Mouse (Mus musculus) heart, postnatal 14 days (tissue): ENCODE measurements around the gene Cacna2d1. TPM values are rescaled to one million over a fixed set of nuclear protein-coding genes. Genes with fewer than 3 reads are reported as not detected.

ENCODE experiments used
- DNase-seq, 2 experiments: peaks; one replicate each; pipeline ENCODE4 v3.0.0; 2021 to 2022
- intact Hi-C: fragments of 180-260 bp; cut with DNase I; formaldehyde crosslinking; loops from one replicate; pipeline ENCODE4 v1.15.1; 2025
- long read RNA-seq, 2 experiments: library from polyadenylated mRNA; stranded (forward); transcript quantifications; one replicate each; pipeline ENCODE4 v2.0.0; 2021
- total RNA-seq, 2 experiments: library from RNA; stranded (reverse); gene quantifications; 2 replicates each; pipeline ENCODE4 v1.2.3; 2021

The Cacna2d1 gene
- total RNA-seq = 10 to 100 TPM; 86.8 to 90.3 TPM
- long read RNA-seq, experiment 1, full-length matches to known transcripts = 2 of 15 reads
- long read RNA-seq, experiment 1, partial matches to known transcripts = 8 of 15 reads
- long read RNA-seq, experiment 1, other reads (novel, unspliced or antisense) = 5 of 15 reads
- long read RNA-seq, experiment 2, partial matches to known transcripts = 5 of 15 reads
- long read RNA-seq, experiment 2, other reads (novel, unspliced or antisense) = 10 of 15 reads

- intact Hi-C loops = loop anchor here (2.0 to 10.0 kb wide), 2 partner anchors 74 to 120 kb away; no protein-coding TSS in a partner anchor
- DNase-seq = peak; percentile 71 to 77
Measured at GRCm38 (mm10) chr5:15934376-15935233, at the start of gene Cacna2d1. Cacna2d1 (plus strand) TSS chr5:15934691.

- intact Hi-C loops = no loop called here
- DNase-seq = no peak
Measured at GRCm38 (mm10) chr5:15895098-15895497, 39.4 kb upstream of the Cacna2d1 start.

GRCm38 (mm10) chr5:15896706-15897105 is 37.8 kb upstream of the Cacna2d1 start:
- intact Hi-C loops = no loop called here
- DNase-seq = no peak

DNA sequence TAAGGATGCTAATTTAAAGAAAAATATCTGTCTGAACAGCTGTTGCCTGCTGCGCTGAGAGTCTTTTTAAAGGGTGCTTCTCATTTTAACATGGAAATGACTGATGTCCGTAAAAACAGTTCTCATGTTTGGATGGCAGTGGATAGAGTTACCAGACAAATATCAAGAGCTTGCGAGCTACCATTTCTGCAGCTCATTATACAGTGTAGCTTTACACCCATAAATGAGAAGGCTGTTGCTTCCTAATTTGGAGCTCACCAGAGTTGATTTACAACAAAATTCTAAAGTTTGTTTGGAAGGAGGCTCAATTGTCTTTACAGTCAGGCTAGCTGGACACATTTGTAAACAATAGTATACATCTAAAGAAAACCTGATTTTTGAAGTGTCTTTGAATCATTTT is 28.0 kb upstream of the Cacna2d1 start:
- DNase-seq = no peak
- intact Hi-C loops = no loop called here

DNA sequence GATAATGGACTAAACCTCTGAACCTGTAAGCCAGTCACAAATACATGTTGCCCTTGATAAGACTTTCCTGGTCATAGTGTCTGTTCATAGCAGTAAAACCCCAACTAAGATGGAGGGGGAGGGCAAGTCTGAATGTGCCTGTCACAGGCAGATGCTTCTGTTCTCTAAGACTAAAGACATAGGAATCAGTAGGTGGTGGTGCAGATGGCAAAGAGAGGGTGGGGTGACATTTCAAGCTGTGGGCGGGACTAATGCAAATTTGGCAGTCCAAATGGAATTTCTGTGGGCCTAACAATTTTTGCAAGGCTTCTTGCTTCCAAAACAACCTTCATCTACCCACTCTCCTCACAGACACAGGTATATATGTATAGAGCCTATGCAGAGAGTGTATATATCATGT is 19.6 kb upstream of the Cacna2d1 start:
- intact Hi-C loops = no loop called here
- no peak for DNase-seq

GRCm38 (mm10) chr5:15928506-15928905 is 6.0 kb upstream of the Cacna2d1 start:
- intact Hi-C loops = no loop called here

GRCm38 (mm10) chr5:15933017-15933416 is 1.5 kb upstream of the Cacna2d1 start:
- intact Hi-C loops = loop anchor here (10.0 kb wide), 1 partner anchor 122 kb away; no protein-coding TSS in a partner anchor
- DNase-seq = no peak

More at GRCm38 (mm10) chr5:15928506-15928905, 6.0 kb upstream of the Cacna2d1 start:
- no peak for DNase-seq

- intact Hi-C loops = loop anchor here (2.0 to 10.0 kb wide), 2 partner anchors 75 to 121 kb away; no protein-coding TSS in a partner anchor
- no peak for DNase-seq
Measured at GRCm38 (mm10) chr5:15933581-15934375, 713 bp upstream of the Cacna2d1 start.

GRCm38 (mm10) chr5:15935234-15935728 is 790 bp downstream of the Cacna2d1 start:
- intact Hi-C loops = loop anchor here (2.0 to 10.0 kb wide), 2 partner anchors 74 to 120 kb away; no protein-coding TSS in a partner anchor
- DNase-seq = peak; percentile 19 to 37

DNA sequence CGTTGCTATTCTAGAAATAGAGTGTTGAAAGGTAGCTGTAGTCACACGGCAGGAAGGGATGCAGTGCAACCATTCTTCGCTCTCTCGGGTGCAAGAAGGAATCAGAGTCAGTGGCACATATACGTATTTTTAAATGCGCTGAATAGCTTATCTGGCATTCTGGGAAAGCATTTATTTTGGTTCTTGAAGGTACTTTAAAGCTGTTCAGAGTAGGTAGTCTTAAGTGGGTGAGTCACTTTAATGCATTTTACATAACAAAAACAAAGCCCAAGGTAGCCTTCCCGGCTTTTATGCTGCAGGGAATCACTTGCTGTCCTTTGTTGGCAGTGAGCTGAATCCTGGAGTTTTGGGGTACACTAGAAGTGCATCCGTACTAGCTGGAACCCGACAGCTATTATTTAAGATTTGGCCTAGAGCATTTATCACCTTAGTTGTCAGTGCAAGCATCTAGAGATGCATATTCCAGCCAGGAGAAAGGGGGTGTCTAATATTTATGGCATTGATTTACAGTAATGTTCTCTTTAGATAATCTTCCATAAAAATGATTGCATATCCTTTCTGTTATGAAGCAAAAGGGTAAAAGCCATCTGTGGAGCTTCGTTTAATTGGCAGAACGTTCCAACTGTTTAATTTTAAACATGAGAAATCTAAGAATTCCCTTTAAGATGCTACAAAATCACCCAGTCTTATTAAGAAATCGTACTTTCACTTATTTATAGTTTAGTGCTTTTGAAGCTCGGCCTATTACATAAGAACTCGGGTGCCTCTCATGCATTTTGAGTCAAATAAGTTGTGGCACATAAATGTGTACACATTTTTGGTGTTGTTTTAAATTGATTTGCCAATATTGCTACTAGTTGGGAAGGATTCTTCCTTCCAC is 1.6 kb downstream of the Cacna2d1 start:
- intact Hi-C loops = loop anchor here (2.0 to 10.0 kb wide), 2 partner anchors 73 to 119 kb away; no protein-coding TSS in a partner anchor
- no peak for DNase-seq

GRCm38 (mm10) chr5:15941191-15941725 is 6.8 kb downstream of the Cacna2d1 start:
- intact Hi-C loops = no loop called here
- no peak for DNase-seq

GRCm38 (mm10) chr5:15942051-15942450 is 7.6 kb downstream of the Cacna2d1 start:
- no peak for DNase-seq
- intact Hi-C loops = no loop called here

- DNase-seq = no peak
- intact Hi-C loops = no loop called here
Measured at GRCm38 (mm10) chr5:15948290-15949037, 14.0 kb downstream of the Cacna2d1 start.

DNA sequence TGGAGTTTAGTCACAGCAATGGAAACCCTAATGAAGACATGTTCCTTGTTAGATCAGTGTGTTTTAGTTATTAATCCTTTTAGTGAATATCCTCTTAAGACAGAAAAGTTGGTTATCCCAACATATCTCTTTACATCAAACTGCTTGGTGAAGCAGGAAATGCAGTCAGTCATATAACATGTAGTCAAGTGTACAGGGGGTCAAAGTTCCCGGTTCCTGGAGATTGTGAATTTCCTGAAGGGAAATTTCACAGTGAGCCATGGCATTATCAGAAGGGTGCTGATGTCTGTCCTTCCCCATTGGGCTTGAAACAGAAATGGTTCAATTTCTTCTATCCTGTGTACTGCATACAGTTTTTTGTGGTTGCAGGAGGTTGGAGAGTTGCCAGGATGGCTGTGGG is 25.3 kb downstream of the Cacna2d1 start:
- intact Hi-C loops = no loop called here
- DNase-seq = no peak

GRCm38 (mm10) chr5:15961866-15962265 is 27.4 kb downstream of the Cacna2d1 start:
- intact Hi-C loops = no loop called here
- DNase-seq = peak in 1 of 2 experiments; percentile 40

- DNase-seq = peak in 1 of 2 experiments; percentile 11
- intact Hi-C loops = no loop called here
Measured at GRCm38 (mm10) chr5:15966888-15967287, 32.4 kb downstream of the Cacna2d1 start.

DNA sequence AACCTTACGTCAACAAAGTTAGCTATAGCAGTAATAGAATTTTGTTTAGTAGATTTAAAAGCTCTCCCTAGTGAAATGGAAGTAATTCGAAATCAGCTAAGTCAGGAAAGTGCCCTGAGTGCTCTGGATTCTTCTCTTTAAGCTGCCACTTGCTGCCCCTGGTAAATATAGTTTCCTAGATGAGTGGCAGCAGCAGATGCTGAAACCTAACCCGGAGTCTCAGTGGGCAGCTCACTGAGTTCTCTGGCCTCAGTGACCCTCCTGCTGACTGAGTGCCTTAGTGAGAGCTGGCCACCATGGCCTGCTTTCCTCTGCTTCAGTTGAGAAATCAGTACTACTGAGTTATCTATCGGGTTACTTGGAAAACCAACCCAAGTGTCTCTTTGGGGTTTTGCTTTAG is 37.3 kb downstream of the Cacna2d1 start:
- intact Hi-C loops = no loop called here

DNA sequence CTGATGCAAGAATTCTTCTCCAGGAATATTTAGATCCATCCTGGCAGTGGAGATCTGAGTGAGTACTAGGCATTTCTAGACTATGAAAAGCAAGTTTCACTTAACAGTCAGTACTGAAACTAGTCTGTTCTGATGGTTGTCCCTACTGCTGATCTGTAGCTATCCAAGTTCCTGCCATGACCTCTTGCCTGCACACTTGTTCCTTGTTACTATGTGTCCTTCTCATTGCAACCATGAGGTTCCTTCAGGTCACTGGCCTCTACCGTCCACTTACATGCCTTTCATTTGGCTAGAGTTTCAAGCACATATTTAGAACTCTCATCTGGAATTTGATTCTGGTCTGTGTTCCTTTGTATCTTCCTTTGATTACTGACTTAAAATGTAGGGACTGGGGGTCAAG is 37.9 kb downstream of the Cacna2d1 start:
- DNase-seq = no peak

More for the DNA sequence above, 37.3 kb downstream of the Cacna2d1 start:
- DNase-seq = peak in 1 of 2 experiments; percentile 11

More for the DNA sequence above, 37.9 kb downstream of the Cacna2d1 start:
- intact Hi-C loops = no loop called here
